Mouse (Mus musculus) lung, adult 18-20 months (tissue): ENCODE results near the gene Duoxa1.

Experiments
- DNase-seq, 2 experiments: peaks; one replicate each; pipeline ENCODE4 v3.0.0; 2022; ENCODE audit warnings: mixed read lengths in 2 of 2

The Duoxa1 gene

GRCm38 (mm10) chr2:122327986-122328385, 14.5 kb upstream of the Duoxa1 start:
- no peak for DNase-seq

GRCm38 (mm10) chr2:122325361-122325760, 11.8 kb upstream of the Duoxa1 start:
- DNase-seq, result no peak

- no peak for DNase-seq
Measured at GRCm38 (mm10) chr2:122324586-122324985, 11.1 kb upstream of the Duoxa1 start.

GRCm38 (mm10) chr2:122323960-122324359, 10.4 kb upstream of the Duoxa1 start:
- no peak for DNase-seq

GRCm38 (mm10) chr2:122317384-122317783, 3.9 kb upstream of the Duoxa1 start:
- DNase-seq, result no peak

GRCm38 (mm10) chr2:122315372-122315771, 1.8 kb upstream of the Duoxa1 start, which contains the start of gene Duox1:
Gene Duox1, plus strand, starts transcription at chr2:122315672.
- DNase-seq, result no peak

- DNase-seq, result peak; percentile 23 to 41
Measured at GRCm38 (mm10) chr2:122312722-122313417, 660 bp downstream of the Duoxa1 start.

- DNase-seq, result no peak
Measured at GRCm38 (mm10) chr2:122311561-122311960, 2.0 kb downstream of the Duoxa1 start.

GRCm38 (mm10) chr2:122309647-122310046, 3.9 kb downstream of the Duoxa1 start:
- DNase-seq, result no peak

GRCm38 (mm10) chr2:122306184-122306583, 7.3 kb downstream of the Duoxa1 start:
- no peak for DNase-seq

- no peak for DNase-seq
Measured at GRCm38 (mm10) chr2:122305097-122305892, 8.2 kb downstream of the Duoxa1 start.

GRCm38 (mm10) chr2:122304544-122304943, 9.0 kb downstream of the Duoxa1 start:
- no peak for DNase-seq

GRCm38 (mm10) chr2:122302574-122303241, 10.8 kb downstream of the Duoxa1 start:
- DNase-seq, result peak; percentile 31 to 53

GRCm38 (mm10) chr2:122301921-122302573, 11.5 kb downstream of the Duoxa1 start:
- no peak for DNase-seq

- DNase-seq, result peak; percentile 8 to 15
Measured at GRCm38 (mm10) chr2:122301081-122301920, 12.2 kb downstream of the Duoxa1 start.

- DNase-seq, result no peak
Measured at GRCm38 (mm10) chr2:122300656-122301020, 12.9 kb downstream of the Duoxa1 start.

- no peak for DNase-seq
Measured at GRCm38 (mm10) chr2:122299911-122300655, 13.4 kb downstream of the Duoxa1 start.

GRCm38 (mm10) chr2:122298596-122299490, 14.7 kb downstream of the Duoxa1 start, which contains the start of gene Duoxa2:
Gene Duoxa2, plus strand, starts transcription at chr2:122298900.
- peak in 1 of 2 experiments; percentile 21 for DNase-seq

- no peak for DNase-seq
Measured at GRCm38 (mm10) chr2:122298096-122298499, 15.4 kb downstream of the Duoxa1 start, which contains the start of gene Duox2. Gene Duox2, minus strand, starts transcription at chr2:122298449.
